Mouse (Mus musculus): ENCODE data around the gene St8sia6. TPM values are rescaled to one million over a fixed set of nuclear protein-coding genes. Genes with fewer than 3 reads are reported as not detected.

St8sia6 gene
- 6.6 TPM for polyA plus RNA-seq (2017; shearing (Covaris generic))

DNA sequence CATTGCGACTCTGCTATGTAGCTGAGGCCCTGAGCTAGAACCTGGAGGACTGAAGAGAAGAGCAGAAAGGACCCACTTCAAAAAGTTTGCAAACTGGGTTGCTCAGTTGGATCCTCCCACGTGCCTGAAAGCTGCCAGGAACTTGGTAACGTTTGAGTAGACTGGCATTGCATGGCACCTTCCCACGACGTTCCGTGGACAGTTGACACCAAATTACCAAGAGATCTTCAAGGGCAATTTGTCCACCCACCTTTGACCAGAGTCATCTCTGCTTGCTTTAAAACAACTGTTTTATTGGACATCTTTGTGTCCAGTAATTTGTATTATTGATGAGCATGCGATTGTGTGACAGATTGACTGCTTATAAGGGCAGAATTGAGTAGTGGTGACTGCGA lies at the start of gene St8sia6:
St8sia6 (minus strand) TSS at position 96 of the 395 bp plus-strand sequence.

Other genes starting within 250 kb of the St8sia6 start
- gene Trdmt1, start 249.4 kb downstream of the St8sia6 start, polyA plus RNA-seq (2017; shearing (Covaris generic)): 10.3 TPM
- 549 TPM for gene Vim, start 220.1 kb downstream of the St8sia6 start, polyA plus RNA-seq (2017; shearing (Covaris generic))